Mouse (Mus musculus) lung, postnatal 0 days (tissue): ENCODE data around the gene Tmem229a. TPM values are rescaled to one million over a fixed set of nuclear protein-coding genes. Genes with fewer than 3 reads are reported as not detected.

Experiments
- ATAC-seq: fragments of 200-750 bp; cut with Nextera tagmentation; 2 replicates; pipeline ENCODE4 v1.8.0; 2017; ENCODE audit warnings: moderate library complexity
- DNase-seq: peaks from one replicate; pipeline ENCODE4 v3.0.0-alpha.2; 2016; ENCODE audit warnings: low spot score
- H3K27ac ChIP-seq: fragments of 300-500 bp; sonication (generic); 2 replicates; pipeline ENCODE4 v1.5.1; 2014; ENCODE audit warnings: antibody characterized with exemption, mild to moderate bottlenecking, low read length, mixed read lengths
- H3K27me3 ChIP-seq: fragments of 300-500 bp; sonication (generic); replicated peaks from 2 replicates; pipeline ENCODE4 v1.6.1; 2014; ENCODE audit warnings: low read length, mixed read lengths; ENCODE audit not compliant: insufficient read depth
- H3K36me3 ChIP-seq: fragments of 300-500 bp; sonication (generic); 2 replicates; pipeline ENCODE4 v1.6.1; 2014; ENCODE audit warnings: low read length, mixed read lengths; ENCODE audit not compliant: insufficient read depth
- H3K4me1 ChIP-seq: fragments of 300-500 bp; sonication (generic); 2 replicates; pipeline ENCODE4 v1.6.1; 2014; ENCODE audit warnings: antibody characterized with exemption, low read depth, low read length, mixed read lengths; ENCODE audit not compliant: insufficient read depth
- H3K4me2 ChIP-seq: fragments of 300-500 bp; sonication (generic); replicated peaks from 2 replicates; pipeline ENCODE4 v1.6.1; 2014; ENCODE audit warnings: low read depth, mild to moderate bottlenecking, low read length, moderate library complexity, mixed read lengths
- H3K4me3 ChIP-seq: fragments of 300-500 bp; sonication (generic); 2 replicates; pipeline ENCODE4 v1.5.1; 2014; ENCODE audit warnings: low read depth, low read length
- H3K9ac ChIP-seq: fragments of 300-500 bp; sonication (generic); replicated peaks from 2 replicates; pipeline ENCODE4 v1.6.1; 2014; ENCODE audit warnings: low read depth, mild to moderate bottlenecking
- H3K9me3 ChIP-seq: fragments of 300-500 bp; sonication (generic); 2 replicates; pipeline ENCODE4 v1.6.1; 2016; ENCODE audit warnings: low read length, mixed read lengths
- CTCF ChIP-seq: IDR thresholded peaks from 2 replicates; pipeline ENCODE4 v1.5.1; 2016; ENCODE audit warnings: antibody characterized with exemption, mild to moderate bottlenecking
- EP300 ChIP-seq: IDR thresholded peaks from 2 replicates; pipeline ENCODE4 v1.6.1; 2016; ENCODE audit warnings: antibody characterized with exemption, mild to moderate bottlenecking, control low read depth
- WGBS: fragments of 180-500 bp; shearing (Covaris S2); extraction: QIAGEN DNeasy Blood & Tissue Kit; methylation state at CpG from one replicate; pipeline ENCODE4 v1.1.7; 2014; 5-methylcytosine and 5-hydroxymethylcytosine counted together
- polyA plus RNA-seq: library from polyadenylated mRNA; unstranded; fragments of >200 nt; fragmentation: Nextera tagmentation; extraction: Ambion mirVana; gene quantifications from 2 replicates; pipeline ENCODE4 v1.2.1, GENCODE M21; 2015

The Tmem229a gene
- polyA plus RNA-seq, 1 experiment from 2014 or later, result 0.04 TPM

DNA sequence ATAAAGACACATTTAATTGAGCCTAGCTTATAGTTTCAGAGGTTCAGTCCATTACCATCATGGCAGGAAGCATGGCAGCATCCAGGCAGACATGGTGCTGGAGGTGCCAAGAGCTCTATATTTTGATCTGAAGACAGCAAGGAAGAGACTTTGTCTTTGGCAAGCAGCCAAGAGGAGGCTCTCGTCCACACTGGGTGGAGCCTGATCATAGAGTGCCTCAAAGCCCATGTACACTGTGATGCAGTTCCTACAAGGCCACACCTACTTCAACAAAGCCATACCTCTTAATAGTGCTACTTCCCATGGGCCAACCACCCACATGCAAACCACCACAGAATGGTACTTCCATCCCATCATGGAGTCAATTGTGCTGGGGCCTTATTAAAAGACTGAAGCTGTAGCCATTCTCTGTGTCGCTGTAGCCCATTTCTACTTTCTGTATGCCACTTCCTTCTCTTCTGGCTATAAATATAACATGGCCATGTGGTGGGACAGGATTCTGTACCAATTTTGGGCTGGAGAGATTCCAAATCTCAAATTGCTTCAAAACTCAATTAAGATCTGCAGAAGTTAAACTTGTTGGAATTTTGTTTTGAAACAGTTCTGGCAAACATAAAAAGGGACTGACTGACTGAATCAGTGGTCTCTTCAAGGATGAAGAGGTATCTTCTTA, 10.0 kb upstream of the Tmem229a start:
- Histone ChIP-seq H3K9me3 (no peaks in the 10 kb centered on the region), H3K4me1 (no peaks in the 10 kb centered on the region), H3K4me3 (no peak overlapping the region), H3K36me3 (no peaks in the 10 kb centered on the region), H3K27me3 (no peaks in the 10 kb centered on the region), H3K9ac (no peak overlapping the region), H3K27ac (no peak overlapping the region), H3K4me2 (no peak overlapping the region)
- no peak for TF ChIP-seq EP300
- no peak for TF ChIP-seq CTCF
- DNase-seq (no peak), ATAC-seq (no peak)
- WGBS, result 55% methylated on average over 2 of the region's 2 CpGs

DNA sequence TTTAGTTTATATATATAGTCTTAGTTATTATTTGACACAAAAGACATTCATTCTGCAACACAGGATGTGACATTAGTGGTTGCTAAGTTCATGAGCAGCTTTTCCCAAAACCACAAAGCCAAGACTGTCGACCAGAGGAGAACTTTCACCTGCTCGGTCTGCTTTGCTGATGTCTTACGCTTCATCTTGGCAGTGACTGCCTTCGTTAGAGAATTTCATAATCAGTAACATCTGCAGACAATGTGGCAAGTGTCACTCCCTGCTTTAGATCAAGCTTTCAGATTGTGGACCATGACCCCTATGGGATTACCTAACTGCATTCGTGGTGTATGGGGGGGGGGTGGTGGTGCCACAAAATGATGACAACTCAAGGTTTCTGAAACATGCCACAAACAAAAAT, 7.7 kb upstream of the Tmem229a start:
- Histone ChIP-seq H3K27ac (no peak overlapping the region), H3K27me3 (no peaks in the 10 kb centered on the region), H3K36me3 (no peaks in the 10 kb centered on the region), H3K9me3 (no peaks in the 10 kb centered on the region), H3K4me2 (no peak overlapping the region), H3K4me3 (no peak overlapping the region), H3K9ac (no peak overlapping the region), H3K4me1 (no peaks in the 10 kb centered on the region)
- no peak for ATAC-seq
- WGBS, result 74% methylated on average over 5 of the region's 5 CpGs
- DNase-seq, result no peak
- no peak for TF ChIP-seq EP300
- TF ChIP-seq CTCF, result no peak

DNA sequence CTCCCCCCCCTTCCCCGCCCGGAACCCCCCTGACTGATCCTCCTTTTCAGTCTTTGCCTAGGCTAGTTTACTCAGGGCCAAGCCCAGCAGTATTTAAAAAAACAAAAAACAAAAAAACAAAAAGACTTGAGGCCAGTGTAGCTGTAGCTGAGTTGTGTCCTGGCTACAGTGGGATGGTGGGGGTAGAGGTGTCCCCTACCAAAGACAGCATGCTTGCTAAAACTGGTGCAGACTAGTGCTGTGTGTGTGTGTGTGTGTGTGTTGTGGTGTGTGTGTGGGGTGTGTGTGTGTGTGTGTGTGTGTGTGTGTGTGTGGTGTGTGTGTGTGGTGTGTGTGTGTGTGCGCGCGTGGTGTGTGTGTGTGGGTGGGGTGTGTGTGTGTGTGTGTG, 483 bp upstream of the Tmem229a start:
- H3K4me3 ChIP-seq, result no peak overlapping the region
- H3K4me1 ChIP-seq, result no peaks in the 10 kb centered on the region
- peaks cover 17% of the 10 kb centered on the region for H3K27me3 ChIP-seq
- 39% methylated on average over 5 of the region's 5 CpGs for WGBS
- peak overlapping the region; percentile 84 for H3K4me2 ChIP-seq
- no peak for ATAC-seq
- no peaks in the 10 kb centered on the region for H3K36me3 ChIP-seq
- H3K27ac ChIP-seq, result no peak overlapping the region
- no peaks in the 10 kb centered on the region for H3K9me3 ChIP-seq
- H3K9ac ChIP-seq, result no peak overlapping the region
- DNase-seq, result no peak
- TF ChIP-seq CTCF (no peak), EP300 (no peak)

DNA sequence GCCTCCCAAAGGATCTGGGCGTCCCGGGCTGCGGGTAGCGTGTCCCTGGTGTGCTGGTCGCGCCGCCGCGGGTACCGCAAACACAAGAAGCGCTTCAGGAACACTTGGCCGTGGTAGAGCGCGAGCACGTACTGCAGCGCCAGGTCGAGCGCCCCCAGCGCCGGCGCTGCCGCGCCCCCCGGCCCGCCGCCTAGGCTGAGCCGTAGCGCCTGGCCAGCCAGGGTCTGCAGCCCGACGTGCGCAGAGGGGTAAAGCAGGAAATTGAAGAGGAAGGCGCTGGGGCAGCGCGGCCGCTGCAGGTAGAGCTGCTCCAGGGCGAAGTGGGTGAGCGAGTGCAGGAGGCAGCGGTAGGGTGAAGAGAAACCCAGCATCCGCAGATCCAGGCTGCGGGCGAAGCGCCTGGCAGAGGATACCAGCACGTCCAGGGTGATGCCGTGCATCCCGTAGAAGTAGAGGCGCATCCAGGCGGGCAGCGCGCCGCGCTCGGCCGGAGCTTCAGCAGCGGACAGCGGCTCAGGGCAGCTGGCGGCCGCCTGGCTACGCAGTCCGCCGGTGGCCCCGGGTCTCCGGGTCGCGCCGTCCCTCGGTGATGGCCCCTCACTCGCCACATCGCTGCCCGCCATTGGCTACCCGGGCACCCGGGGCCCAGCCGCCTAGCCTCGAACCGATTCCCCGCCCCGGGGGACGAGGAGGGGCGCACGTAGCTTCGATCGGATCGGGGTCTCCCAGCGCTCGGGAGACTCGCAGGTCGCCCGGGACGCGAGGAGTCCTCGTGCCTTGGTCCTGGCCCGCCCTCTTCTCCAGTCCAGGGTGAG, 759 bp downstream of the Tmem229a start:
- DNase-seq, result no peak
- no peak overlapping the region for H3K27ac ChIP-seq
- TF ChIP-seq EP300, result no peak
- no peaks in the 10 kb centered on the region for H3K36me3 ChIP-seq
- peak overlapping the region; percentile 84 for H3K4me2 ChIP-seq
- H3K4me3 ChIP-seq, result peak overlapping the region; percentile 42
- ATAC-seq, result peak; percentile 17; the same call in 1 of the 2 replicates
- peaks cover 17% of the 10 kb centered on the region for H3K27me3 ChIP-seq
- H3K4me1 ChIP-seq, result no peaks in the 10 kb centered on the region
- H3K9ac ChIP-seq, result 0 out of 2 replicates have a peak overlapping the region, but pooled peaks have one; percentile 1
- no peaks in the 10 kb centered on the region for H3K9me3 ChIP-seq
- WGBS, result under 1% methylated on average over 76 of the region's 91 CpGs

DNA sequence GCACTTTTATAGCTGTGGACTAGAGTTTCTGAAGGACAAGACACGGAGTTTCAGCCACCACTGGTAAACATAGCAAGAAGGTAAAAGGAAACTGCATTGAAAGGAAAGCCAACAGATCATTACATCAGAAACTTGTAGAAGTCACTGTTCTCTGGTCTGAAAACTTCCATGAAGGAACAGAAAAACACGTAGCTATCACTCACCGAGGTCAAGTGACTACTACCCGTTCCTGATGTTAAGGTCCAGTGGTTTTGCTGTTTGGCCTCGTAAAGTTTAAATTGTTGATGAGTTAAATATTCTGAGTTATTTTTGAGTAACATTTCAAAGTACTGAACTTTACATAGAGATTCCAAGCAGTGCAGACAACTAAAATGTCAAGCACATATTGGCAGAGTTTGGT, 2.0 kb downstream of the Tmem229a start:
- Histone ChIP-seq H3K4me1 (no peaks in the 10 kb centered on the region), H3K4me2 (no peak overlapping the region), H3K27me3 (peaks cover 17% of the 10 kb centered on the region), H3K27ac (no peak overlapping the region), H3K9me3 (no peaks in the 10 kb centered on the region), H3K9ac (no peak overlapping the region), H3K36me3 (no peaks in the 10 kb centered on the region), H3K4me3 (no peak overlapping the region)
- DNase-seq, result no peak
- no peak for TF ChIP-seq CTCF
- TF ChIP-seq EP300, result no peak
- WGBS, result 72% methylated on average over 5 of the region's 5 CpGs
- no peak for ATAC-seq

DNA sequence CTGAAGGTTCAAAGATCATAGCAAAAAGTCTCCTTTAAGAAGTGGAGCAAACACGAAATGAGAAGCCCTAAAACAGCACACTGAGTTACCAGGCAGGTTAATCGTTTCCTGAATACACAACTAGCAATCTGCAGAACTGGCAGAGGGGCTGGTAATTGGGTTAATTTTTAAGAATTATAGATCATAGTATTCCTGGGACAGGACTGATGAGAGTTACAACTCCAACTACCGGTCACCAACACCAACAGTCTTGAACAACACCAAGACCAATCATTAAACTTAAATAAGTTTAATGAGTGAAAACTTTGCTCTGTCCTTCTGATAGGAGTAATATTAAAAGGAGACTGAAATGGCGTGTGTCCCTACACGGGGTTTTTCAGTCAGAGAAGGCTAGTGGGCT, 3.8 kb downstream of the Tmem229a start:
- Histone ChIP-seq H3K4me1 (no peaks in the 10 kb centered on the region), H3K27ac (no peak overlapping the region), H3K9me3 (no peaks in the 10 kb centered on the region), H3K4me2 (no peak overlapping the region), H3K36me3 (no peaks in the 10 kb centered on the region), H3K27me3 (peaks cover 17% of the 10 kb centered on the region), H3K4me3 (no peak overlapping the region), H3K9ac (no peak overlapping the region)
- ATAC-seq (no peak), DNase-seq (no peak)
- WGBS, result 69% methylated on average over 5 of the region's 5 CpGs
- TF ChIP-seq CTCF, result no peak
- TF ChIP-seq EP300, result no peak
